Mouse (Mus musculus) right cerebral cortex, postnatal 10 days (tissue): ENCODE data around the gene Ccsap.

Experiments
- DNase-seq, 2 experiments: peaks; one replicate each; pipeline ENCODE4 v3.0.0; 2021; ENCODE audit warnings: low spot score in 2 of 2

The Ccsap gene

GRCm38 (mm10) chr8:123880271-123880670 lies 20.3 kb upstream of the Ccsap start:
- peak; percentile 89 to 95 for DNase-seq

- DNase-seq, result no peak
These were observed 17.9 kb upstream of the Ccsap start for GRCm38 (mm10) chr8:123877865-123878264.

DNA sequence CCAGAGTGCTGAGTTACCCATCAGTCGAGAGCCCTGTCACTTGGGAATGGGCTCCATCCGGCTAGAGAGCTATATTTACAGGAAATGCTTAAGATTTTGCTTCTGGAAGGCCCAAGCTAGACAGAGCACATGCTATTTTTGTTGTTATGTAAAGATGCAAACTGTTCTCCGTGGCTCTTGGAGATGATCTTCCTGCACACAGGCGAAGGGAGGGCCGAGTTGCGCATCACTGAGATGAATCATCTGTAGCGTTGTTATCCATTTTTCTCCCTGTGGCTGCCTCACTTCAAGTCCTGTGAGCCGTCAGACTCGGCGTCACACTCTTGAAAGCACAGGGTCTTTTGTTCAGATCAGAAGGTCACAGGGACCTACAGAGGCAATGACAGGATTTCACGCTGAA lies 14.3 kb upstream of the Ccsap start:
- DNase-seq, result peak; percentile 57 to 71

GRCm38 (mm10) chr8:123873364-123873763 lies 13.4 kb upstream of the Ccsap start:
- no peak for DNase-seq

DNA sequence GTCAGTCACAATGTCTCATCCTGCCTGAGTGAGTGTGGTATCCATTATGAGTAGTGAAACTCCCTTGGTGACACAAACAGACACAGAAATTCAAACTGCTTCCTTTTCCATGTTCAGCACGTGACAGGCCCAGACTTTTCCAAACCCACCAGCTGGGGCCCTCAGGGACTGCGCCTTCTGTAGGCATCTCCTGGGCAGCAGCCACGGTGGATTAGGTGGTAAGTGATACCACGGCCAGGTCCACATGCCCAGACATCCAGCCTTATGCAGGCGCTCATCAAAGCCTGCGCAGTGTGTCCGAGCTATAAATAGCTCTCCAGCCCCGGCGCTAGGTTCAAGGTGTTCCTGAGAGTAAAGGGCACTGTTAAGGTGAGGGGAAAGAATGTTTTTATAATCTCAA lies 12.0 kb upstream of the Ccsap start:
- no peak for DNase-seq

GRCm38 (mm10) chr8:123866971-123867370 lies 7.0 kb upstream of the Ccsap start:
- peak in 1 of 2 experiments; percentile 38 for DNase-seq

DNA sequence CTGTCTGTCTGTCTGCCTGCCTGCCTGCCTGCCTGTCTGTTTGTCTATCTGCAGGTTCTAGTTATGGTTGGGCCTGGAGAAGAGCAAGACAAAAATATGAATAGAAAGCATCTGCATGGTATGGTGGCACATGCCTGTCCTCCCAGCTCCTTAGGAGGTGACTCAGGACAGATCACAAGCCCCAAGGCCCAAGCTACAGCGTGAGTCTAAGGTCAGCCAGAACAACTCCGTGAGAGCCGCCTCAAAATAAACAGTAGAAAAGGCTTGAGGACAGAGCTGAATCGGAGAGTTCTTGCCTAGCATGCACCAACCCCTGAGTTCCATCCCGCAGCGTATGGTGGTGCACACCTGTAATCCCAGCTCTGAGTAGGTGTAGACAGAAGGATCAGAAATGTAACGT lies 5.8 kb upstream of the Ccsap start:
- DNase-seq, result no peak

- no peak for DNase-seq
These were observed 377 bp upstream of the Ccsap start for GRCm38 (mm10) chr8:123860386-123860785.

GRCm38 (mm10) chr8:123858941-123859647 lies 915 bp downstream of the Ccsap start:
- peak; percentile 94 to 95 for DNase-seq

GRCm38 (mm10) chr8:123858574-123858940 lies 1.5 kb downstream of the Ccsap start:
- peak in 1 of 2 experiments; percentile 54 for DNase-seq

DNA sequence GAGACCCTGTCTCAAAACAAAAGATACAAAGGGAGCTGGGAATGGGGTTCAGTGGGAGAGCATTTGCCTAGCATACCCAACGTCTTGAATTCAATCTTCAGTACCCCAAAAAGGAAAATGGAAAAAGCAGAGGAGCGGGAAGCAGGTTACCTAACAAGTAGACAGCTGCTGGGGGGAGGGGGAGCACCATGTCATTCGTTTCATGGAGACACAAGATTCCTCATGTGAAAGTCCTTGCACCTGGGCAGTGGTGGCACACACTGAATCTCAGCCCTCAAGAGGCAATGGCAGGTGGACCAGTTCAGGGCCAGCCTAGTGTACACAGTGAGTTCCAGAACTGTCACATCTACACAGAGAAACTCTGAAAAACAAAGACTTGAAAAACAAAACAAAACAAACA lies 2.6 kb downstream of the Ccsap start:
- DNase-seq, result peak in 1 of 2 experiments; percentile 65

DNA sequence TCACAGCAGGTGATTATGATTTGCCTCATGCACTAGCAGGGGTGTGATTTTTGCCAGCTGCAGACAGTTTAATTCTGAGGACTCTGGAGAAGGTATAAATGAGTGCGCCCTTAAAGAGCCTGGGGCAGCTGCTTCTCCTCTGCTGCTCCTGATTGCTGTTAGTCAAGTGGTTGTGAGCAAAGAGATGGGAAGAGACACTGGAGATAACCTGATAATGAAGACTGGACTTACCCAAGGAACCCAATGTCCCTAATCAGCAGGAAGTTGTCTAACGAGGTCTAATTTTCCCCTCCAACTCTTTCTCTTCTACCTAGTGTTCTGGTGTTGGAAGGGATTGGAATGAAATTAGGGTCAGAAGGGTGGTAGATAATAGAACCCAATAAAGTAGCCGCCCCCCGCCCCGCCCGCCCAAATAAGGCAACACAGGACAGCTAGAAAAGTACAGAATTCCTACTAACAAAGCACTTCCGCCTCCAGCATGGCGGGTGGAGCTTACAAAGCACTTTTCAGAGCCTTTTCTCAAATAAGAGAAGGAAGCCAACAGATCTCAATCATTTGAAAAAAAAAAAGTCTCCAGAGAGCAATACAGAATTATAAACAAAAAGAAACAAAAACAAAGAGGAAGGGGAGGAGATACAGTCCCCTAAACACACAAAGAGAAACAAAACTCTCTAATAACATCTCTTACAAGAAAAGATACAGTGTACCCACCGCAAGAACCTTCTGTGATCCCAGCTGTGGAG lies 5.1 kb downstream of the Ccsap start:
- DNase-seq, result no peak

GRCm38 (mm10) chr8:123854252-123854651 lies 5.8 kb downstream of the Ccsap start:
- no peak for DNase-seq

- DNase-seq, result no peak
These were observed 8.4 kb downstream of the Ccsap start for GRCm38 (mm10) chr8:123851590-123851989.

- no peak for DNase-seq
These were observed 10.7 kb downstream of the Ccsap start for GRCm38 (mm10) chr8:123849352-123849751.

GRCm38 (mm10) chr8:123847546-123847945 lies 12.5 kb downstream of the Ccsap start:
- DNase-seq, result no peak

DNA sequence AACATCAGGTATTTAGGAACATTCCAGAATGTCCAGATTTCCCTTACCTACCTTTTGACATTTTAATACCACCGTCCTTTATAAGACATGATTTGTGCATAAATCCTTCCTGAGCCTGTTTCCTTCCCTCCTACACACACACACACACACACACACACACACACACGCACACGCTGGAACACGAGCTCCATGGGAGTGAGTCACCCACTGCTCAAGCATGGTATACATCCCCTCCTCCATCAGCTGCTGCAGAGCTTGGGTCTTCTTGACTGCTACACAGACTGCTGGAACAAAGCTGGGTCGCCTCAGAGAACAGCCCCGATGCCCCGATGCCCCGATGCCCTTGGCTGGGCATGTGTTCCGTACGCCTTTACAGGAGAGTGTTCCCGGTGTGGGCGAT lies 13.5 kb downstream of the Ccsap start:
- no peak for DNase-seq

- DNase-seq, result no peak
These were observed 14.0 kb downstream of the Ccsap start for GRCm38 (mm10) chr8:123845991-123846390.

- DNase-seq, result no peak
These were observed 14.9 kb downstream of the Ccsap start for GRCm38 (mm10) chr8:123845114-123845513.

GRCm38 (mm10) chr8:123844341-123844740 lies 15.7 kb downstream of the Ccsap start:
- no peak for DNase-seq

GRCm38 (mm10) chr8:123842086-123842485 lies 17.9 kb downstream of the Ccsap start:
- DNase-seq, result no peak

DNA sequence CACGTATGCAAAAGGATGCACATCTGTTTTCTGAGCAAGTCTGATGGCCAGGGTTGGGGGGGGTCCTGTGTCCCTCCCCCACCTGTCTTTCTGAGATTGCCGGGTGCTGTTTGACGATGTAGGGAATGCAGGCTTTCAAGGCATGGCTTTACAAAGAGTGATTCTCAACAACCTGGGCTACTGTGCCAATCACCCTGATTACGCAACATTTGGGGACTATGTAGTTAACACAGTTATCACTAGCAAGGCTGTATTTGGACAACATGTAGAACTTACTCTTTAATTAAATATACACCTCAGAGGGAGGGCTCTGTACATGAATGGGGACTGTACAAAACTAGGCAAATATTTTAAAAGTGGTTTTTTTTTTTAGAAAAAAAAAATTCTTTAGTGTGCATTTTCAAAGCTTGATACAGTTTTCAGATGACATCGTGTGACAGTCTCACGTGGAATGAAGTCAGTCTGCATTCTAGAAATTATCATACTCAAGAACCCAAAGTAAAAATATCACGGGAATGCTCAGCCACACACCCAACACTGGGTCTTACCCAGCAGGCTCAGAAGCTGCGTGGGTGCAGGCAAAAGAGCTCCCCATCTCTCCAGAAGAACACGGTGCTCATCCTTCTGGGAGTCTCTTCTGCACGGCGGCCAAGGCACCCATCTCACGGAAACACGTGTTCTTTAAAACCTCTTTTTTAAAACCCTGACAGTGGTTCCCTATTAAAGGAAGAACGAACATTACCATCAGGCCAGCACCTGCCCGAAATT lies 19.2 kb downstream of the Ccsap start:
- DNase-seq, result peak; percentile 83 to 91

DNA sequence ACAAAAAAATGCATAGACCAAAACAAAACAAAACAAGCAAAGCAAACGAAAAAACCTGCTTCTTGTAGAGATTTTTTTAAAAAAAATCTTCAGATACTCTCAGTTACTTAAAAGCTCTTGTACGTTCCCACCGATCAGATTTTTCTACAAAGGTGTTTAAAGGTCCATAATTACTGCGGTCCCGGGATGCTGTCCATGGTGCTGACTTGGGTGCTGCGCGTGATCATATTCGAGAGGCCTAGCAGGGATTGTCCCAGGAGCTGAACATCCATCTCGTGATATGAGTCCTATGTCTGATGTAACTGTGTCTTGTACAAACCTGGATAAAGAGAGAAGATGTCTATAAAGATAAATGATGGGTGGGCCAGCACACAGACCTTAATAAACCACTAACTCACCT lies 21.5 kb downstream of the Ccsap start:
- no peak for DNase-seq
